Mouse (Mus musculus): Measurements from ENCODE around the gene Polg. TPM values are rescaled to one million over a fixed set of nuclear protein-coding genes. Genes with fewer than 3 reads are reported as not detected.
A peak's percentile ranks its signal among the peaks of the same experiment; 100 is the strongest.

The Polg gene
- polyA plus RNA-seq, 1 experiment from 2014 or later = 13.9 TPM

- H3K9me3 ChIP-seq (ENCODE audit: control insufficient read depth, low read length) = no peaks in the 10 kb centered on the region
- H3K27me3 ChIP-seq (ENCODE audit: control insufficient read depth, insufficient read depth, low read length) = no peaks in the 10 kb centered on the region
- no peak overlapping the region for H3K27ac ChIP-seq (replicated peaks)
- H3K36me3 ChIP-seq (ENCODE audit: control insufficient read depth, insufficient read depth, low read length) = peaks cover 26% of the 10 kb centered on the region
- H3K4me2 ChIP-seq (replicated peaks; ENCODE audit: low read depth) = no peak overlapping the region
- TF ChIP-seq EP300 (optimal IDR thresholded peaks at IDR 0.05) (no peak), CTCF (IDR thresholded peaks at IDR 0.05; ENCODE audit: low read depth) (no peak)
- DNase-seq (ENCODE audit: low spot score) (no peak), ATAC-seq (ENCODE audit: low FRiP score, low TSS enrichment) (no peak)
- no peak overlapping the region for H3K9ac ChIP-seq (ENCODE audit: low read length)
- no peaks in the 10 kb centered on the region for H3K4me1 ChIP-seq (replicated peaks; ENCODE audit: control insufficient read depth, insufficient read depth)
- WGBS = 93% methylated on average over 3 of the region's 3 CpGs
- H3K4me3 ChIP-seq (ENCODE audit: low read depth, low read length) = no peak overlapping the region
These were observed 18.7 kb downstream of the Polg start for GRCm38 (mm10) chr7:79447486-79447885.

GRCm38 (mm10) chr7:79447048-79447447, 19.1 kb downstream of the Polg start:
- H3K4me3 ChIP-seq (ENCODE audit: low read depth, low read length) = no peak overlapping the region
- H3K36me3 ChIP-seq (ENCODE audit: control insufficient read depth, insufficient read depth, low read length) = peaks cover 24% of the 10 kb centered on the region
- no peaks in the 10 kb centered on the region for H3K27me3 ChIP-seq (ENCODE audit: control insufficient read depth, insufficient read depth, low read length)
- TF ChIP-seq EP300 (optimal IDR thresholded peaks at IDR 0.05) = no peak
- no peak for TF ChIP-seq CTCF (IDR thresholded peaks at IDR 0.05; ENCODE audit: low read depth)
- ATAC-seq (ENCODE audit: low FRiP score, low TSS enrichment) = 0 out of 2 replicates have a peak, but pooled peaks have one; percentile 26
- no peak for DNase-seq (ENCODE audit: low spot score)
- no peaks in the 10 kb centered on the region for H3K9me3 ChIP-seq (ENCODE audit: control insufficient read depth, low read length)
- no peaks in the 10 kb centered on the region for H3K4me1 ChIP-seq (replicated peaks; ENCODE audit: control insufficient read depth, insufficient read depth)
- H3K27ac ChIP-seq (replicated peaks) = no peak overlapping the region
- no peak overlapping the region for H3K9ac ChIP-seq (ENCODE audit: low read length)
- 89% methylated on average over 2 of the region's 2 CpGs for WGBS
- H3K4me2 ChIP-seq (replicated peaks; ENCODE audit: low read depth) = no peak overlapping the region

GRCm38 (mm10) chr7:79440035-79440434, 26.1 kb downstream of the Polg start:
- H3K36me3 ChIP-seq (ENCODE audit: control insufficient read depth, insufficient read depth, low read length) = 0 out of 2 replicates have a peak, but pooled peaks cover 4% of the 10 kb centered on the region
- H3K4me2 ChIP-seq (replicated peaks; ENCODE audit: low read depth) = no peak overlapping the region
- ATAC-seq (ENCODE audit: low FRiP score, low TSS enrichment) (no peak), DNase-seq (ENCODE audit: low spot score) (no peak)
- H3K4me3 ChIP-seq (ENCODE audit: low read depth, low read length) = no peak overlapping the region
- H3K27ac ChIP-seq (replicated peaks) = no peak overlapping the region
- no peak for TF ChIP-seq CTCF (IDR thresholded peaks at IDR 0.05; ENCODE audit: low read depth)
- no peak for TF ChIP-seq EP300 (optimal IDR thresholded peaks at IDR 0.05)
- H3K9ac ChIP-seq (ENCODE audit: low read length) = no peak overlapping the region
- H3K4me1 ChIP-seq (replicated peaks; ENCODE audit: control insufficient read depth, insufficient read depth) = no peaks in the 10 kb centered on the region
- 64% methylated on average over 2 of the region's 2 CpGs for WGBS
- H3K27me3 ChIP-seq (ENCODE audit: control insufficient read depth, insufficient read depth, low read length) = no peaks in the 10 kb centered on the region
- no peaks in the 10 kb centered on the region for H3K9me3 ChIP-seq (ENCODE audit: control insufficient read depth, low read length)

- 59% methylated on average over 5 of the region's 5 CpGs for WGBS
These were observed 37.9 kb downstream of the Polg start for GRCm38 (mm10) chr7:79428243-79428642.

GRCm38 (mm10) chr7:79425804-79426203, 40.4 kb downstream of the Polg start:
- no peaks in the 10 kb centered on the region for H3K36me3 ChIP-seq (ENCODE audit: control insufficient read depth, insufficient read depth, low read length)
- H3K4me2 ChIP-seq (replicated peaks; ENCODE audit: low read depth) = no peak overlapping the region
- TF ChIP-seq CTCF (IDR thresholded peaks at IDR 0.05; ENCODE audit: low read depth) (no peak), EP300 (optimal IDR thresholded peaks at IDR 0.05) (no peak)
- ATAC-seq (ENCODE audit: low FRiP score, low TSS enrichment) (no peak), DNase-seq (ENCODE audit: low spot score) (no peak)
- 84% methylated on average over 10 of the region's 10 CpGs for WGBS
- H3K9me3 ChIP-seq (ENCODE audit: control insufficient read depth, low read length) = no peaks in the 10 kb centered on the region
- no peaks in the 10 kb centered on the region for H3K4me1 ChIP-seq (replicated peaks; ENCODE audit: control insufficient read depth, insufficient read depth)
- no peak overlapping the region for H3K27ac ChIP-seq (replicated peaks)
- H3K27me3 ChIP-seq (ENCODE audit: control insufficient read depth, insufficient read depth, low read length) = no peaks in the 10 kb centered on the region
- no peak overlapping the region for H3K4me3 ChIP-seq (ENCODE audit: low read depth, low read length)
- no peak overlapping the region for H3K9ac ChIP-seq (ENCODE audit: low read length)

More at GRCm38 (mm10) chr7:79428243-79428642, 37.9 kb downstream of the Polg start:
- Histone ChIP-seq H3K27ac (replicated peaks) (no peak overlapping the region), H3K4me3 (ENCODE audit: low read depth, low read length) (no peak overlapping the region), H3K27me3 (ENCODE audit: control insufficient read depth, insufficient read depth, low read length) (no peaks in the 10 kb centered on the region), H3K4me1 (replicated peaks; ENCODE audit: control insufficient read depth, insufficient read depth) (no peaks in the 10 kb centered on the region), H3K9me3 (ENCODE audit: control insufficient read depth, low read length) (no peaks in the 10 kb centered on the region), H3K4me2 (replicated peaks; ENCODE audit: low read depth) (no peak overlapping the region), H3K36me3 (ENCODE audit: control insufficient read depth, insufficient read depth, low read length) (no peaks in the 10 kb centered on the region), H3K9ac (ENCODE audit: low read length) (no peak overlapping the region)
- ATAC-seq (ENCODE audit: low FRiP score, low TSS enrichment) (no peak), DNase-seq (ENCODE audit: low spot score) (no peak)
- TF ChIP-seq EP300 (optimal IDR thresholded peaks at IDR 0.05) = no peak
- TF ChIP-seq CTCF (IDR thresholded peaks at IDR 0.05; ENCODE audit: low read depth) = no peak

GRCm38 (mm10) chr7:79422876-79423275, 43.3 kb downstream of the Polg start:
- WGBS = 90% methylated on average over 10 of the region's 10 CpGs
- Histone ChIP-seq H3K4me3 (ENCODE audit: low read depth, low read length) (no peak overlapping the region), H3K4me2 (replicated peaks; ENCODE audit: low read depth) (no peak overlapping the region), H3K36me3 (ENCODE audit: control insufficient read depth, insufficient read depth, low read length) (no peaks in the 10 kb centered on the region), H3K27ac (replicated peaks) (no peak overlapping the region), H3K4me1 (replicated peaks; ENCODE audit: control insufficient read depth, insufficient read depth) (no peaks in the 10 kb centered on the region), H3K9ac (ENCODE audit: low read length) (no peak overlapping the region), H3K9me3 (ENCODE audit: control insufficient read depth, low read length) (no peaks in the 10 kb centered on the region), H3K27me3 (ENCODE audit: control insufficient read depth, insufficient read depth, low read length) (no peaks in the 10 kb centered on the region)
- DNase-seq (ENCODE audit: low spot score) (no peak), ATAC-seq (ENCODE audit: low FRiP score, low TSS enrichment) (no peak)
- no peak for TF ChIP-seq EP300 (optimal IDR thresholded peaks at IDR 0.05)
- TF ChIP-seq CTCF (IDR thresholded peaks at IDR 0.05; ENCODE audit: low read depth) = no peak

All from stomach, postnatal 0 days (tissue).